Mouse (Mus musculus): ENCODE results near the gene Cdk12. TPM values are rescaled to one million over a fixed set of nuclear protein-coding genes. Genes with fewer than 3 reads are reported as not detected.

The Cdk12 gene
- polyA plus RNA-seq (2017; shearing (Covaris generic)) = 10 to 100 TPM; 17.4 to 22.9 TPM

GRCm38 (mm10) chr11:98202641-98203350, at the start of gene Cdk12:
Gene Cdk12 (plus strand): TSS chr11:98203059.

GRCm38 (mm10) chr11:98192901-98193805, 9.7 kb upstream of the Cdk12 start, which contains the start of gene Med1:
Gene Med1 (minus strand): TSS chr11:98193293.

Other genes starting within 250 kb of the Cdk12 start
- 1 to 10 TPM; 2.5 to 2.8 TPM for gene Plxdc1, start 216.6 kb upstream of the Cdk12 start, polyA plus RNA-seq (2017; shearing (Covaris generic))
- gene Arl5c, start 206.9 kb upstream of the Cdk12 start, polyA plus RNA-seq (2017; shearing (Covaris generic)) = 10 to 100 TPM; 61.8 to 75.6 TPM
- 10 to 100 TPM; 14.4 to 17.8 TPM for gene Cacnb1, start 180.0 kb upstream of the Cdk12 start, polyA plus RNA-seq (2017; shearing (Covaris generic))
- 1,000 to 10,000 TPM; 1,296 to 1,506 TPM for gene Rpl19, start 176.3 kb upstream of the Cdk12 start, polyA plus RNA-seq (2017; shearing (Covaris generic))
- under 1 TPM in 1 of 2 experiments, not detected in 1; 0.48 TPM for gene Stac2, start 149.6 kb upstream of the Cdk12 start, polyA plus RNA-seq (2017; shearing (Covaris generic))
- gene Fbxl20, start 52.7 kb upstream of the Cdk12 start, polyA plus RNA-seq (2017; shearing (Covaris generic)) = 10 to 100 TPM; 26.0 to 32.3 TPM
- gene Med1, start 9.8 kb upstream of the Cdk12 start, polyA plus RNA-seq (2017; shearing (Covaris generic)) = 10 to 100 TPM; 35.7 to 41.7 TPM
- gene Neurod2, start 126.6 kb downstream of the Cdk12 start, polyA plus RNA-seq (2017; shearing (Covaris generic)) = under 1 TPM; 0.06 to 0.67 TPM
- 1 to 10 TPM; 1.5 to 3.9 TPM for gene Ppp1r1b, start 145.3 kb downstream of the Cdk12 start, polyA plus RNA-seq (2017; shearing (Covaris generic))
- 10 to 100 TPM; 61.8 to 64.9 TPM for gene Stard3, start 155.3 kb downstream of the Cdk12 start, polyA plus RNA-seq (2017; shearing (Covaris generic))
- gene Tcap, start 180.8 kb downstream of the Cdk12 start, polyA plus RNA-seq (2017; shearing (Covaris generic)) = 1 to 10 TPM in 1 of 2 experiments, not detected in 1; 1.0 TPM
- not detected for gene Pnmt, start 183.4 kb downstream of the Cdk12 start, polyA plus RNA-seq (2017; shearing (Covaris generic))
- 10 to 100 TPM; 12.6 to 13.7 TPM for gene Pgap3, start 197.4 kb downstream of the Cdk12 start, polyA plus RNA-seq (2017; shearing (Covaris generic))
- gene Erbb2, start 209.4 kb downstream of the Cdk12 start, polyA plus RNA-seq (2017; shearing (Covaris generic)) = under 1 TPM; 0.16 to 0.22 TPM
- gene Mien1, start 235.9 kb downstream of the Cdk12 start, polyA plus RNA-seq (2017; shearing (Covaris generic)) = 100 to 1,000 TPM; 141 to 157 TPM
- gene Grb7, start 243.3 kb downstream of the Cdk12 start, polyA plus RNA-seq (2017; shearing (Covaris generic)) = 1 to 10 TPM; 1.5 to 6.5 TPM

Data from inflammation-experienced regulatory T-cells (primary cell).